Mouse (Mus musculus) heart, adult 11 months (tissue): Measurements from ENCODE around the gene Sec24c.
A peak's percentile ranks its signal among the peaks of the same experiment; 100 is the strongest.

Experiments
- DNase-seq: peaks from one replicate; pipeline ENCODE4 v3.0.0; 2022

Sec24c gene

GRCm38 (mm10) chr14:20660827-20661660 is 13.1 kb upstream of the Sec24c start:
- DNase-seq, result peak; percentile 99

GRCm38 (mm10) chr14:20661661-20662331 is 12.3 kb upstream of the Sec24c start:
- DNase-seq, result peak; percentile 94

GRCm38 (mm10) chr14:20662740-20663139 is 11.4 kb upstream of the Sec24c start:
- peak; percentile 86 for DNase-seq

DNA sequence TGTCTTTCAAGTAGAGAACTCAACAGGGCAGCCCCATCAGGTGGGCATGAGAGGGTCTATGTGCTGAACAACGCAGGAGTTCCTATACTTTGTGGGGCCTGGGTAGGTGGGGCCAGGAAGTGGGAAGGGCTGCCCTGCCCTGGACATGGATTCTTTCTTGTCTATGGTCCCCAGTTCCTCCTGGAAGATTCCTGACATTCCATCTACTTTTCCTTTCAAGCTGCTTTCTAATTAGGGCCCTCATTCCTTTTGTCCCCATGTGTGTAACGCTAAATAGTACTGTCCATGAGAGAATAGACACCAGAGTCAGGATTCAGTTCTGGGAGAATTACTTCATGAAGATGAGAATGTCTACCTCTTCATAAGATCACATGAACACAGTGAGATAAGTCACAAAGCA is 10.5 kb upstream of the Sec24c start:
- DNase-seq, result no peak

GRCm38 (mm10) chr14:20664436-20664835 is 9.7 kb upstream of the Sec24c start:
- peak; percentile 95 for DNase-seq

DNA sequence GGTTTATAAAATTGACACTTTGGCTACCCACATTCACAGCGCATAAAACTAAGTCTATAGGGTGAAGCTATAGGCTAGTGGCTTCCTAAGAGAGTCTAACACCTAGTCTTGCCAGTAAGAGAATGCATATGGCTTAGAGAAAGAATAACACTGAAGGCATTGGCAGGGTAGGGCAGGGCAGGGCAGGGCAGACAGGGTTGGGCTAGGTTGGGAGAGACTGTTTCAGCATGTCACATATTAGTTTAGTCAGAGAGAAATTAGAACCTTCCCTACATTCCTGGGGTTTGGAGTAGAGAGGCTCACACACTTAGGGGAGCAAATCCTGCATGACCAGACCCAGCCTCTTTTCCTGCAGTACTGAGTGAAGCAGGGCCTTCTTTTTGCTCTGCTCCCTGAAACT is 6.6 kb upstream of the Sec24c start:
- no peak for DNase-seq

DNA sequence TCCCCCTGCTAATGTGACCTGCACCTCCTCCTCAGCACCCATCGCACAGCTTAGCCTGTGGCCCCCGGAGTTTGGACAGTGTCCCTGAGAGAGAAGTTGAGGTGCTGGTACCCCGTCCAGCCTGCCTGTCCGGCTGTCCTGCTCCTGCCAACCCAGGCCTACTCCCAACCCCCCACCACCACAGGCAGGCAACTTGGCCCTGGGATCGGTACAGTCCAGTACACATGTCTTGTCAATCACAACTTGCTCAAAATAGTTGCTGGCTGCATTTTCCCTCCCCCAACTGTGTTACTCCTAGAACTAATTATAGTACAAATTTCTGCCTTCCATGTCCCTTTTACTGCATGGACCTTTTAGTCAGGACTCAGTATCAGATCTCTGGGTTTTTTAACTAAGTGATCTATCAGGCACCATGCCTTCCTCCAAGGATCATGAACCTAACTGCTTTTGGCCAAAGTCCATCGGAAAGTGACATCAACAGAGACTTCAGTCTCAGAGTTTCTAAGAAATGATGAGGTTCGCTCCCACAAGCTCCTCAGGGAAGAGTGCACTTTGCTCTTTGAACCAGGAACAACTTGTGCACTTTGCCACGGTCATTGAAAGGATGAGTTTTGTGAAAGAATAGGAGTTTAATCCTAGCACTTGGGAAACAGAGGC is 5.8 kb upstream of the Sec24c start, which contains the start of gene Synpo2l:
Synpo2l (minus strand) TSS at position 201 of the 657 bp plus-strand sequence.
- peak; percentile 98 for DNase-seq

DNA sequence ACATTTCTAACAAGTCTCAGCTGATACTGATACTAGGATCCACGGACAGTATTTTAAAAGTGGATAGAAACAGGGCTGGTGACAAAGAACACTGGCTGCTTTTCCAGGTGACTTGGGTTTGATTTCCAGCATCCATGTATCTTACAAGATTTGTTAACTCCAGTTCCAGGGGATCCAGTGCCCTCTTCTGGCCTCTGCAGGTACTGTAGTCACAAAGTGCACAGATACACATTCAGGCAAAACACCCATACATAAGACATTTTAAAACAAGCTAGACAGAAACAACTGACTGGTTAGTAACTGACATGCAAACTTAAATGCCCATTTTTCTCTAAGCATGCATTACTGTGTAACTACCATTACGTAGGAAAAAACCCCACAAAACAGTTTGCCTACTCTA is 1.1 kb upstream of the Sec24c start:
- no peak for DNase-seq

GRCm38 (mm10) chr14:20673735-20674063 is 409 bp upstream of the Sec24c start:
- no peak for DNase-seq

GRCm38 (mm10) chr14:20677906-20678305 is 3.8 kb downstream of the Sec24c start:
- no peak for DNase-seq

GRCm38 (mm10) chr14:20681742-20682141 is 7.6 kb downstream of the Sec24c start:
- DNase-seq, result no peak

- DNase-seq, result no peak
Observed at GRCm38 (mm10) chr14:20682498-20682897, 8.4 kb downstream of the Sec24c start.

DNA sequence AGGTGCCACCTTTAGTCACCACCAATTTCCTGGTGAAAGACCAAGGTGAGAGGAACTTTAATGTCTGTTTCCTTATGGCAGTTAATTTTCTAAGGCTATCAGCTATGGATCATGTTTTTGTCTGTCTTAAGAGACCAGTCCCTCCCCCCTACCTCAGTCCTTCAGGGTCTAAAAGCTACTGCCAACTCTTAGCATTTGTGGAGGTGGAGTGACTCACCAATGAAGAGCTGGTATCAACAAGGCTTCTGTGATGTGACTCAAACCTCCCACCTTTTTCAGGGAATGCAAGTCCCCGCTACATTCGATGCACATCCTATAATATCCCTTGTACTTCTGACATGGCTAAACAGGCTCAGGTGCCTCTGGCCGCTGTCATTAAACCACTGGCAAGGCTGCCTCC is 12.5 kb downstream of the Sec24c start:
- no peak for DNase-seq

DNA sequence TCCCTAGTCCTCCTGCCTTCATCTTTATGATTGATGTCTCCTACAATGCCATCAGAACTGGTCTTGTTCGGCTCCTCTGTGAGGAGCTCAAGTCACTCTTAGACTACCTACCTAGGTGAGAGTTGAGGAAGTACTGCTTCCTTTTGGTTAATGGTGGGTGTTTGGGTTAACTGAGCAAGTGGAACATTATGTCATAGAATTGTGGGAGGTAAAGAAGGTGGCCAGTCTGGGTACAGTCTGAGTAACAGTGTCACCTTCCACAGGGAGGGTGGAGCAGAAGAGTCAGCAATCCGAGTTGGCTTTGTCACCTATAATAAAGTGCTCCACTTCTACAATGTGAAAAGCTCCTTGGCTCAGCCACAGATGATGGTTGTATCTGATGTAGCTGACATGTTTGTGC is 14.9 kb downstream of the Sec24c start:
- DNase-seq, result no peak

- peak; percentile 88 for DNase-seq
Observed at GRCm38 (mm10) chr14:20691772-20692171, 17.7 kb downstream of the Sec24c start.

GRCm38 (mm10) chr14:20693589-20694101 is 19.5 kb downstream of the Sec24c start:
- peak; percentile 91 for DNase-seq

- peak; percentile 88 for DNase-seq
Observed at GRCm38 (mm10) chr14:20694185-20694883, 20.2 kb downstream of the Sec24c start.

GRCm38 (mm10) chr14:20694884-20695760 is 21.0 kb downstream of the Sec24c start, which contains the start of gene Fut11:
Fut11 (plus strand) TSS chr14:20694968.
- peak; percentile 99 for DNase-seq

- peak; percentile 95 for DNase-seq
Observed at GRCm38 (mm10) chr14:20695761-20696520, 21.8 kb downstream of the Sec24c start.

DNA sequence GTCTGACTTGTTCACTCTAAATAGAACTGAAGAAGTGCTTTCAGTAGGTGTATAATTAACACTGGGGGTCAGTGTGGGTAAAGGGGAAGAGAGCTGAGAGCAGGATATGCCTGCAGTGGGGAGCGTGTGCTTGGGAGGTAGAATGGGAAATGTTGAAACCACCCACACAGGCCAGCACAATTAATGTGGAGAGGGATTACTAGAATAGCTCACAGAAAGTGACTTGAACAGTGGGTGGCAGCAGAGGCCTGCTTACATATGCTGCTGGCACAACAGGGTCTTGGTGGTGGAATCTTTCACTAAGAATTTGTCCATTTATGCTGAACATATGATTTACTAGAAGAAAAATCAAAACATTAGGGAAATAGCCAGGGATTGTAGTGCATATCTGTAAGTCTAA is 22.9 kb downstream of the Sec24c start:
- DNase-seq, result peak; percentile 94

DNA sequence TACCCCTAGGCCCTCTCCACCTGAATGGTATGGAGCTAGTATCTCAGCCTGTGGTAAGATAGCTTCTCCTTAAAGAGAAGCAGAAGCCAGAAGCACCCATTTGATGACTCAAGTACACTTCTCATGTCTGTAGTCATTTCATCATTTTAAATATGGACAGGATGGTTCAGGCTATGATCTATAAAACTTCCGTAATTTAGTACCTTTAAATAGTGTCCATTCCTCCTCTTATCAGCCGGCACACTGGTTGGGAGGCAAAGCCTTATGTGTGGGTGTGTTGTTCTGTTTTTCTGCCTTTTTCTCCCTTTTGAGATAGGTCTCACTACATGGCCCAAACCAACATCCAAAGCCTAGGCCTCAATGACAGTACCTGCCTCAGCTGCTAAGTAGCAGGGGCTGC is 24.4 kb downstream of the Sec24c start:
- no peak for DNase-seq
